11 mouse cellular contexts compared by ENCODE assay signal in genomic region chr4:103875564-103875963, GRCm38 (mm10).
DNase-seq lines count a peak whose midpoint lies in the region; ATAC-seq and TF ChIP-seq lines count a peak whose summit lies in the region.
"Had no signal": no experiment of that assay in that cellular context is flagged by ENCODE, and none has a peak within 500 bp of the region (broad histone marks: within the 10 kb centered on the region; RNA-seq: fewer than 3 reads in every experiment).

No protein-coding gene starts in this region.

- ATAC-seq in kidney, postnatal 0 days (replicated peaks; ENCODE audit: low FRiP score, low read depth): no peak
- ATAC-seq in kidney, embryonic 14.5 days (ENCODE audit: low FRiP score, low TSS enrichment): no peak
- ATAC-seq: forebrain, embryonic 15.5 days had no signal

- no peak overlapping the region for H3K4me2 ChIP-seq in kidney, postnatal 0 days (ENCODE audit: low read length)
- H3K4me2 ChIP-seq in kidney, embryonic 14.5 days (replicated peaks; ENCODE audit: low read depth, low read length): no peak overlapping the region
- H3K4me2 ChIP-seq: forebrain, embryonic 15.5 days; liver, embryonic 15.5 days had no signal

- H3K4me3 ChIP-seq in kidney, postnatal 0 days (replicated peaks; ENCODE audit: low read depth, low read length): no peak overlapping the region
- no peak overlapping the region for H3K4me3 ChIP-seq in kidney, embryonic 14.5 days (ENCODE audit: low read length)
- no peak overlapping the region for H3K4me3 ChIP-seq in ES-E14 (ENCODE audit: insufficient read depth in 1 of 2, low read depth in 1 of 2, low read length in 2 of 2, poor library complexity in 1 of 2, severe bottlenecking in 1 of 2)
- H3K4me3 ChIP-seq: forebrain, embryonic 15.5 days; liver, embryonic 15.5 days had no signal

- no peak for TF ChIP-seq CTCF in kidney, postnatal 0 days (IDR thresholded peaks at IDR 0.05; ENCODE audit: low read depth)

- WGBS in kidney, postnatal 0 days: 9% methylated on average over 3 of the region's 3 CpGs
- WGBS in kidney, embryonic 14.5 days: 17% methylated on average over 3 of the region's 3 CpGs

- H3K9me3 ChIP-seq in kidney, postnatal 0 days (replicated peaks; ENCODE audit: low read length): no peaks in the 10 kb centered on the region
- no peaks in the 10 kb centered on the region for H3K9me3 ChIP-seq in kidney, embryonic 14.5 days (ENCODE audit: control insufficient read depth, low read length)
- H3K9me3 ChIP-seq in ES-E14 (ENCODE audit: control insufficient read depth, insufficient read depth, low read depth, low read length): no peaks in the 10 kb centered on the region
- H3K9me3 ChIP-seq: forebrain, embryonic 15.5 days; liver, embryonic 15.5 days had no signal

- in situ Hi-C loops in ES-E14 (cut with MboI; ENCODE audit: low sequenced_read_pairs in 2 of 2, unreplicated experiment in 2 of 2): no loop called here

- no peaks in the 10 kb centered on the region for H3K27me3 ChIP-seq in kidney, postnatal 0 days (ENCODE audit: insufficient read depth, low read length)
- H3K27me3 ChIP-seq in kidney, embryonic 14.5 days (ENCODE audit: control insufficient read depth, insufficient read depth, low read length): no peaks in the 10 kb centered on the region
- H3K27me3 ChIP-seq: forebrain, embryonic 15.5 days; liver, embryonic 15.5 days had no signal

- H3K9ac ChIP-seq in kidney, postnatal 0 days (ENCODE audit: low read depth, low read length): no peak overlapping the region
- no peak overlapping the region for H3K9ac ChIP-seq in kidney, embryonic 14.5 days (ENCODE audit: low read depth, low read length)
- H3K9ac ChIP-seq in ES-E14 (ENCODE audit: insufficient read depth, low read depth, low read length, poor library complexity, severe bottlenecking): no peak overlapping the region
- H3K9ac ChIP-seq: forebrain, embryonic 15.5 days; liver, embryonic 15.5 days had no signal

- no peaks in the 10 kb centered on the region for H3K4me1 ChIP-seq in kidney, postnatal 0 days (replicated peaks; ENCODE audit: insufficient read depth, low read length)
- H3K4me1 ChIP-seq in kidney, embryonic 14.5 days (ENCODE audit: control insufficient read depth, insufficient read depth, low read length): no peaks in the 10 kb centered on the region
- H3K4me1 ChIP-seq in ES-E14 (ENCODE audit: control insufficient read depth in 2 of 2, insufficient read depth in 2 of 2, low read length in 2 of 2, poor library complexity in 1 of 2): no peaks in the 10 kb centered on the region
- H3K4me1 ChIP-seq: liver, embryonic 15.5 days had no signal

- DNase-seq in kidney, postnatal 0 days (ENCODE audit: low spot score): peak; percentile 84
- DNase-seq in ES-E14 (ENCODE audit: low read depth, low spot score) (peak; percentile 25), R1 (ENCODE audit: low read depth, low spot score) (peak; percentile 46)
- DNase-seq in kidney, postnatal 4 days: peak; percentile 82
- DNase-seq in cerebellum, postnatal 25 days: no peak
- DNase-seq in cerebellum, adult 18-20 months: no peak
- DNase-seq: cerebellum, adult 11 months; spleen, adult 18-20 months had no signal

- H3K27ac ChIP-seq in kidney, postnatal 0 days: no peak overlapping the region
- H3K27ac ChIP-seq in kidney, embryonic 14.5 days (ENCODE audit: low read depth, low read length): no peak overlapping the region
- H3K27ac ChIP-seq in ES-E14 (ENCODE audit: insufficient read depth, low read depth, low read length, poor library complexity, severe bottlenecking): no peak overlapping the region
- H3K27ac ChIP-seq: forebrain, embryonic 15.5 days; liver, embryonic 15.5 days had no signal

- no peaks in the 10 kb centered on the region for H3K36me3 ChIP-seq in kidney, postnatal 0 days (ENCODE audit: insufficient read depth, low read length)
- no peaks in the 10 kb centered on the region for H3K36me3 ChIP-seq in kidney, embryonic 14.5 days (ENCODE audit: control insufficient read depth, insufficient read depth, low read length)
- no peaks in the 10 kb centered on the region for H3K36me3 ChIP-seq in ES-E14 (ENCODE audit: control insufficient read depth, insufficient read depth, low read length, poor library complexity, severe bottlenecking)
- H3K36me3 ChIP-seq: forebrain, embryonic 15.5 days; liver, embryonic 15.5 days had no signal

TF ChIP-seq in ES-E14, 5 proteins besides CTCF, POLR2A, EP300 and RAD21:
- TF ChIP-seq CHD2 (IDR thresholded peaks at IDR 0.05; ENCODE audit: low read depth, low read length) (no peak), ZNF384 (IDR thresholded peaks at IDR 0.05; ENCODE audit: low read depth, low read length) (no peak), MAFK (IDR thresholded peaks at IDR 0.05; ENCODE audit: insufficient read depth, low read depth, low read length) (no peak), ZC3H11A (IDR thresholded peaks at IDR 0.05; ENCODE audit: borderline replicate concordance, low read depth, low read length) (no peak), HCFC1 (IDR thresholded peaks at IDR 0.05; ENCODE audit: borderline replicate concordance, insufficient read depth, low read length) (no peak)

Comparison
In these comparisons a context has a peak if more than half of its experiments do, and no peak if none do; other contexts are left out.
1. DNase-seq: peak in kidney, postnatal 0 days (single experiment), ES-E14 (single experiment), R1 (single experiment) and kidney, postnatal 4 days (2 of 2); none in cerebellum, postnatal 25 days (0 of 2) and cerebellum, adult 18-20 months (0 of 2).